Mouse (Mus musculus): ENCODE measurements around the gene Ifitm3.

- TF ChIP-seq CTCF (IDR thresholded peaks at IDR 0.05; ENCODE audit: low read depth) (no peak), EP300 (IDR thresholded peaks at IDR 0.05; ENCODE audit: low read depth) (no peak)
Observed at GRCm38 (mm10) chr7:140989022-140989421, 21.5 kb downstream of the Ifitm3 start.

Measured in liver, embryonic 14.5 days (tissue).